10 mouse cellular contexts compared by ENCODE assay signal in genomic region chr3:36137560-36137959, GRCm38 (mm10). TPM values are rescaled to one million over a fixed set of nuclear protein-coding genes. Genes with fewer than 3 reads are reported as not detected.
DNase-seq lines count a peak whose midpoint lies in the region; TF ChIP-seq lines count a peak whose summit lies in the region.
"Had no signal": no experiment of that assay in that cellular context is flagged by ENCODE, and none has a peak within 500 bp of the region (broad histone marks: within the 10 kb centered on the region; RNA-seq: fewer than 3 reads in every experiment).

No protein-coding gene starts in this region.

- intact Hi-C loops in heart, postnatal 36 days (cut with DNase I): loop anchor here (10.0 kb wide), 1 partner anchor 453 kb away; no protein-coding TSS in a partner anchor

- no peak for TF ChIP-seq POLR2A in lung, adult 2 months (IDR thresholded peaks at IDR 0.05; ENCODE audit: borderline replicate concordance, extremely low read depth, low read depth, low read length)

- DNase-seq in cerebellum, postnatal 14 days: peak; percentile 42 to 47
- no peak for DNase-seq in cerebellum, adult 11 months
- DNase-seq in lung, adult 2 months: no peak
- DNase-seq in lung, adult 18-20 months: no peak
- peak; percentile 22 for DNase-seq in embryo, embryonic 11.5 days (ENCODE audit: low read depth, low spot score)
- peak; percentile 66 for DNase-seq in retina, postnatal 1 day
- no peak for DNase-seq in forebrain, embryonic 10.5 days (ENCODE audit: extremely low spot score, low spot score)
- no peak for DNase-seq in heart, postnatal 36 days
- DNase-seq: right cerebral cortex, postnatal 14 days had no signal

- peak; percentile 11; the same call in 1 of the 2 replicates for TF ChIP-seq CTCF in lung, adult 2 months (IDR thresholded peaks at IDR 0.05; ENCODE audit: insufficient read depth, low read length)

- no peak overlapping the region for H3K27ac ChIP-seq in forebrain, embryonic 10.5 days
- H3K27ac ChIP-seq: limb, embryonic 15.5 days had no signal

- no peaks in the 10 kb centered on the region for H3K4me1 ChIP-seq in lung, adult 2 months (ENCODE audit: control insufficient read depth, insufficient read depth, low read length)
- H3K4me1 ChIP-seq in forebrain, embryonic 10.5 days: no peaks in the 10 kb centered on the region
- H3K4me1 ChIP-seq: limb, embryonic 15.5 days had no signal

- no peaks in the 10 kb centered on the region for H3K36me3 ChIP-seq in forebrain, embryonic 10.5 days (replicated peaks)
- H3K36me3 ChIP-seq: limb, embryonic 15.5 days had no signal

- no peak overlapping the region for H3K4me3 ChIP-seq in lung, adult 2 months (replicated peaks; ENCODE audit: extremely low read depth, low read depth, low read length)
- no peak overlapping the region for H3K4me3 ChIP-seq in forebrain, embryonic 10.5 days
- H3K4me3 ChIP-seq: limb, embryonic 15.5 days had no signal

- 47% methylated on average over 2 of the region's 2 CpGs for WGBS in lung, adult 2 months
- 65% methylated on average over 2 of the region's 2 CpGs for WGBS in forebrain, embryonic 10.5 days

- H3K9me3 ChIP-seq in forebrain, embryonic 10.5 days: 0 out of 2 replicates have a peak, but pooled peaks cover 6% of the 10 kb centered on the region
- H3K9me3 ChIP-seq: limb, embryonic 15.5 days had no signal

- H3K27me3 ChIP-seq in forebrain, embryonic 10.5 days (ENCODE audit: poor library complexity, severe bottlenecking): no peaks in the 10 kb centered on the region
- H3K27me3 ChIP-seq: limb, embryonic 15.5 days had no signal

RNA-seq across cellular contexts. Expression of gene D3Ertd254e, which starts 13.3 kb away (rescaled TPM):
- polyA plus RNA-seq in lung, adult 2 months (2012; rRNA removed): 0.96 and 1.2 TPM in 2 replicates
- 7.7 and 8.4 TPM in 2 replicates for polyA plus RNA-seq in forebrain, embryonic 10.5 days (2016; fragmentation: Nextera tagmentation; extraction: Ambion mirVana)
- 1 to 10 TPM; 3.4 to 4.3 TPM for total RNA-seq in heart, postnatal 36 days (2021)

Comparison
In these comparisons a context has a peak if more than half of its experiments do, and no peak if none do; other contexts are left out.
1. DNase-seq: peak in cerebellum, postnatal 14 days (2 of 2), embryo, embryonic 11.5 days (single experiment) and retina, postnatal 1 day (single experiment); none in cerebellum, adult 11 months (single experiment), lung, adult 2 months (single experiment), lung, adult 18-20 months (0 of 2), forebrain, embryonic 10.5 days (single experiment) and heart, postnatal 36 days (0 of 2).